Mouse (Mus musculus) hindbrain, embryonic 11.5 days (tissue): ENCODE measurements around the gene Tubd1. TPM values are rescaled to one million over a fixed set of nuclear protein-coding genes. Genes with fewer than 3 reads are reported as not detected.

Source experiments
- ATAC-seq: fragments of 200-750 bp; cut with Nextera tagmentation; 2 replicates; pipeline ENCODE4 v1.8.0; 2017; ENCODE audit warnings: mild to moderate bottlenecking, moderate TSS enrichment, moderate library complexity; ENCODE audit not compliant: low FRiP score
- DNase-seq: peaks from one replicate; pipeline ENCODE4 v3.0.0-alpha.2; 2015; ENCODE audit warnings: low spot score
- H3K27ac ChIP-seq: fragments of 300-500 bp; sonication (generic); 2 replicates; pipeline ENCODE4 v1.5.1; 2014; ENCODE audit warnings: mild to moderate bottlenecking, low read depth, low read length
- H3K27me3 ChIP-seq: fragments of 300-500 bp; sonication (generic); 2 replicates; pipeline ENCODE4 v1.6.1; 2014; ENCODE audit warnings: mild to moderate bottlenecking, low read length, moderate library complexity, mixed read lengths; ENCODE audit not compliant: control insufficient read depth, insufficient read depth
- H3K36me3 ChIP-seq: fragments of 300-500 bp; sonication (generic); 2 replicates; pipeline ENCODE4 v1.6.1; 2014; ENCODE audit warnings: mild to moderate bottlenecking, low read length, moderate library complexity, mixed read lengths; ENCODE audit not compliant: control insufficient read depth, insufficient read depth
- H3K4me1 ChIP-seq: fragments of 300-500 bp; sonication (generic); replicated peaks from 2 replicates; pipeline ENCODE4 v1.6.1; 2014; ENCODE audit warnings: low read length, mixed read lengths; ENCODE audit not compliant: control insufficient read depth, insufficient read depth
- H3K4me2 ChIP-seq: fragments of 300-500 bp; sonication (generic); replicated peaks from 2 replicates; pipeline ENCODE4 v1.6.1; 2014; ENCODE audit warnings: mild to moderate bottlenecking, low read depth, low read length
- H3K4me3 ChIP-seq: fragments of 300-500 bp; sonication (generic); 2 replicates; pipeline ENCODE4 v1.5.1; 2014; ENCODE audit warnings: low read depth, low read length
- H3K9ac ChIP-seq: fragments of 300-500 bp; sonication (generic); 2 replicates; pipeline ENCODE4 v1.6.1; 2014; ENCODE audit warnings: low read depth, low read length
- H3K9me3 ChIP-seq: fragments of 300-500 bp; sonication (generic); 2 replicates; pipeline ENCODE4 v1.6.1; 2016; ENCODE audit warnings: low read length; ENCODE audit not compliant: control insufficient read depth
- WGBS: fragments of 180-500 bp; shearing (Covaris S2); extraction: QIAGEN DNeasy Blood & Tissue Kit; methylation state at CpG from one replicate; pipeline ENCODE4 v1.1.7; 2014; 5-methylcytosine and 5-hydroxymethylcytosine counted together
- polyA plus RNA-seq: library from polyadenylated mRNA; unstranded; fragments of >200 nt; fragmentation: Nextera tagmentation; extraction: Ambion mirVana; gene quantifications from 2 replicates; pipeline ENCODE4 v1.2.1, GENCODE M21; 2014

The Tubd1 gene
- polyA plus RNA-seq, 1 experiment from 2014 or later, result 13.5 TPM

- H3K4me1 ChIP-seq, result 0 out of 2 replicates have a peak, but pooled peaks cover 2% of the 10 kb centered on the region
- H3K9ac ChIP-seq, result no peak overlapping the region
- no peak overlapping the region for H3K4me3 ChIP-seq
- WGBS, result 87% methylated on average over 4 of the region's 4 CpGs
- no peak for DNase-seq
- H3K36me3 ChIP-seq, result no peaks in the 10 kb centered on the region
- no peaks in the 10 kb centered on the region for H3K9me3 ChIP-seq
- no peaks in the 10 kb centered on the region for H3K27me3 ChIP-seq
- H3K4me2 ChIP-seq, result no peak overlapping the region
- no peak for ATAC-seq
- no peak overlapping the region for H3K27ac ChIP-seq
These were observed 46.6 kb downstream of the Tubd1 start for GRCm38 (mm10) chr11:86591301-86591845.

- Histone ChIP-seq H3K27me3 (no peaks in the 10 kb centered on the region), H3K4me1 (0 out of 2 replicates have a peak, but pooled peaks cover under 1% of the 10 kb centered on the region), H3K9ac (no peak overlapping the region), H3K4me3 (no peak overlapping the region), H3K36me3 (no peaks in the 10 kb centered on the region), H3K4me2 (no peak overlapping the region), H3K27ac (no peak overlapping the region), H3K9me3 (no peaks in the 10 kb centered on the region)
- ATAC-seq (no peak), DNase-seq (no peak)
- WGBS, result 87% methylated on average over 2 of the region's 2 CpGs
These were observed 47.3 kb downstream of the Tubd1 start for GRCm38 (mm10) chr11:86591931-86592616.

- Histone ChIP-seq H3K9ac (no peak overlapping the region), H3K9me3 (no peaks in the 10 kb centered on the region), H3K27ac (no peak overlapping the region), H3K36me3 (no peaks in the 10 kb centered on the region), H3K27me3 (no peaks in the 10 kb centered on the region), H3K4me2 (no peak overlapping the region), H3K4me1 (no peaks in the 10 kb centered on the region), H3K4me3 (no peak overlapping the region)
- 49% methylated on average over 3 of the region's 3 CpGs for WGBS
- no peak for DNase-seq
- ATAC-seq, result no peak
These were observed 48.2 kb downstream of the Tubd1 start for GRCm38 (mm10) chr11:86592993-86593392.

- ATAC-seq (no peak), DNase-seq (no peak)
- no peak overlapping the region for H3K4me3 ChIP-seq
- H3K27ac ChIP-seq, result no peak overlapping the region
- H3K27me3 ChIP-seq, result no peaks in the 10 kb centered on the region
- no peaks in the 10 kb centered on the region for H3K36me3 ChIP-seq
- H3K4me1 ChIP-seq, result no peaks in the 10 kb centered on the region
- no peaks in the 10 kb centered on the region for H3K9me3 ChIP-seq
- 90% methylated on average over 5 of the region's 5 CpGs for WGBS
- no peak overlapping the region for H3K9ac ChIP-seq
- H3K4me2 ChIP-seq, result no peak overlapping the region
These were observed 48.7 kb downstream of the Tubd1 start for GRCm38 (mm10) chr11:86593443-86593842.

- no peak for DNase-seq
- H3K27me3 ChIP-seq, result no peaks in the 10 kb centered on the region
- no peaks in the 10 kb centered on the region for H3K36me3 ChIP-seq
- no peak overlapping the region for H3K9ac ChIP-seq
- no peak overlapping the region for H3K27ac ChIP-seq
- no peaks in the 10 kb centered on the region for H3K4me1 ChIP-seq
- no peak for ATAC-seq
- no peak overlapping the region for H3K4me3 ChIP-seq
- WGBS, result 90% methylated on average over 6 of the region's 6 CpGs
- H3K4me2 ChIP-seq, result no peak overlapping the region
- H3K9me3 ChIP-seq, result no peaks in the 10 kb centered on the region
These were observed 49.5 kb downstream of the Tubd1 start for GRCm38 (mm10) chr11:86594188-86594876.

- H3K36me3 ChIP-seq, result no peaks in the 10 kb centered on the region
- no peaks in the 10 kb centered on the region for H3K4me1 ChIP-seq
- H3K9ac ChIP-seq, result no peak overlapping the region
- no peak overlapping the region for H3K4me2 ChIP-seq
- ATAC-seq, result no peak
- no peaks in the 10 kb centered on the region for H3K27me3 ChIP-seq
- no peak for DNase-seq
- H3K4me3 ChIP-seq, result no peak overlapping the region
- WGBS, result 95% methylated on average over 6 of the region's 6 CpGs
- no peak overlapping the region for H3K27ac ChIP-seq
- no peaks in the 10 kb centered on the region for H3K9me3 ChIP-seq
These were observed 50.6 kb downstream of the Tubd1 start for GRCm38 (mm10) chr11:86595366-86595765.

- DNase-seq, result no peak
- Histone ChIP-seq H3K9ac (no peak overlapping the region), H3K36me3 (no peaks in the 10 kb centered on the region), H3K9me3 (no peaks in the 10 kb centered on the region), H3K4me3 (no peak overlapping the region), H3K4me1 (no peaks in the 10 kb centered on the region), H3K4me2 (no peak overlapping the region), H3K27me3 (no peaks in the 10 kb centered on the region), H3K27ac (no peak overlapping the region)
- WGBS, result 92% methylated on average over 7 of the region's 7 CpGs
- no peak for ATAC-seq
These were observed 51.6 kb downstream of the Tubd1 start for GRCm38 (mm10) chr11:86596187-86596960.

GRCm38 (mm10) chr11:86596976-86597375, 52.2 kb downstream of the Tubd1 start:
- Histone ChIP-seq H3K27ac (no peak overlapping the region), H3K4me1 (no peaks in the 10 kb centered on the region), H3K27me3 (no peaks in the 10 kb centered on the region), H3K9me3 (no peaks in the 10 kb centered on the region), H3K36me3 (no peaks in the 10 kb centered on the region), H3K9ac (no peak overlapping the region), H3K4me3 (no peak overlapping the region), H3K4me2 (no peak overlapping the region)
- ATAC-seq (no peak), DNase-seq (no peak)
- WGBS, result 95% methylated on average over 3 of the region's 3 CpGs
